Mouse (Mus musculus) ES-Bruce4 (cell line): ENCODE results near the gene Itgb3.

Experiments used
- CTCF ChIP-seq: IDR thresholded peaks from one replicate; pipeline ENCODE4 v1.8.1; 2011; ENCODE audit warnings: low read depth, low read length
- EP300 ChIP-seq: IDR thresholded peaks from 2 replicates; pipeline ENCODE4 v1.6.1; 2011; ENCODE audit warnings: low read depth, low read length; ENCODE audit not compliant: insufficient read depth
- POLR2A ChIP-seq: IDR thresholded peaks from one replicate; pipeline ENCODE4 v1.8.1; 2011; ENCODE audit warnings: low read length; ENCODE audit not compliant: insufficient read depth

- TF ChIP-seq EP300 (no peak), CTCF (no peak), POLR2A (no peak)
Measured at GRCm38 (mm10) chr11:104558651-104559403, 49.0 kb upstream of the Itgb3 start.
